Mouse (Mus musculus) colon, adult 2 months (tissue): ENCODE data around the gene Gpr132. TPM values are rescaled to one million over a fixed set of nuclear protein-coding genes. Genes with fewer than 3 reads are reported as not detected.

Source experiments
- polyA plus RNA-seq: library from polyadenylated mRNA; depleted of rRNA; stranded (reverse); fragments of >200 nt; gene quantifications from 2 replicates; pipeline ENCODE4 v1.2.3, GENCODE M21; 2012; rRNA removed

Gpr132 gene
- polyA plus RNA-seq, result 3.7 and 4.6 TPM in 2 replicates

GRCm38 (mm10) chr12:112868178-112869087, at the start of gene Gpr132:
Gene Gpr132, minus strand, starts transcription at chr12:112868228.

GRCm38 (mm10) chr12:112829244-112829864, 38.7 kb downstream of the Gpr132 start, which contains the start of gene Cdca4:
Gene Cdca4, minus strand, starts transcription at chr12:112829423.

GRCm38 (mm10) chr12:112808587-112809364, 59.3 kb downstream of the Gpr132 start, which contains the start of gene Clba1:
Gene Clba1, plus strand, starts transcription at chr12:112808937.

GRCm38 (mm10) chr12:112801864-112802846, 65.9 kb downstream of the Gpr132 start, which contains the start of gene Ahnak2:
Gene Ahnak2, minus strand, starts transcription at chr12:112802657.

Other genes with a start within 250 kb of the Gpr132 start
- 1.4 and 2.0 TPM in 2 replicates for gene Adssl1, start 248.2 kb downstream of the Gpr132 start, polyA plus RNA-seq
- gene Siva1, start 223.5 kb downstream of the Gpr132 start, polyA plus RNA-seq, result 41.6 and 45.3 TPM in 2 replicates
- 190 and 203 TPM in 2 replicates for gene Akt1, start 193.3 kb downstream of the Gpr132 start, polyA plus RNA-seq
- 46.1 and 46.8 TPM in 2 replicates for gene Zbtb42, start 189.4 kb downstream of the Gpr132 start, polyA plus RNA-seq
- gene Cep170b, start 147.8 kb downstream of the Gpr132 start, polyA plus RNA-seq, result 133 and 150 TPM in 2 replicates
- 25.8 and 31.1 TPM in 2 replicates for gene Pld4, start 107.6 kb downstream of the Gpr132 start, polyA plus RNA-seq
- 15.6 and 16.6 TPM in 2 replicates for gene Ahnak2, start 65.6 kb downstream of the Gpr132 start, polyA plus RNA-seq
- gene Clba1, start 59.3 kb downstream of the Gpr132 start, polyA plus RNA-seq, result 4.2 and 4.8 TPM in 2 replicates
- gene Cdca4, start 38.8 kb downstream of the Gpr132 start, polyA plus RNA-seq, result 20.8 and 21.0 TPM in 2 replicates
- gene Jag2, start 61.5 kb upstream of the Gpr132 start, polyA plus RNA-seq, result 11.8 and 14.3 TPM in 2 replicates
- gene Nudt14, start 73.9 kb upstream of the Gpr132 start, polyA plus RNA-seq, result 62.1 and 75.8 TPM in 2 replicates
- gene Btbd6, start 108.3 kb upstream of the Gpr132 start, polyA plus RNA-seq, result 106 and 114 TPM in 2 replicates
- gene Brf1, start 132.5 kb upstream of the Gpr132 start, polyA plus RNA-seq, result 109 and 158 TPM in 2 replicates
- 39.5 and 41.1 TPM in 2 replicates for gene Pacs2, start 146.3 kb upstream of the Gpr132 start, polyA plus RNA-seq
- gene Tex22, start 206.3 kb upstream of the Gpr132 start, polyA plus RNA-seq, result 0.16 and 0.33 TPM in 2 replicates
- gene Mta1, start 230.1 kb upstream of the Gpr132 start, polyA plus RNA-seq, result 50.8 and 74.8 TPM in 2 replicates